In genomic region chr5:15774567-15774966, GRCm38 (mm10) we compare ENCODE assay signal across 17 mouse cellular contexts.
"Had no signal": no experiment of that assay in that cellular context is flagged by ENCODE, and none has a peak within 500 bp of the region (broad histone marks: within the 10 kb centered on the region; RNA-seq: fewer than 3 reads in every experiment).

No protein-coding gene starts in this region.

- H3K4me2 ChIP-seq: liver, embryonic 13.5 days; lung, embryonic 14.5 days; midbrain, embryonic 12.5 days; midbrain, embryonic 15.5 days; neural tube, embryonic 12.5 days; neural tube, embryonic 15.5 days had no signal

- H3K36me3 ChIP-seq: liver, embryonic 13.5 days; midbrain, embryonic 12.5 days; midbrain, embryonic 15.5 days; neural tube, embryonic 12.5 days; neural tube, embryonic 15.5 days had no signal

- H3K9ac ChIP-seq: liver, embryonic 13.5 days; lung, embryonic 14.5 days; midbrain, embryonic 12.5 days; midbrain, embryonic 15.5 days; neural tube, embryonic 12.5 days; neural tube, embryonic 15.5 days had no signal

- H3K4me1 ChIP-seq: liver, embryonic 13.5 days; midbrain, embryonic 12.5 days; midbrain, embryonic 15.5 days; neural tube, embryonic 12.5 days; neural tube, embryonic 15.5 days had no signal

- H3K9me3 ChIP-seq: liver, embryonic 13.5 days; midbrain, embryonic 12.5 days; midbrain, embryonic 15.5 days; neural tube, embryonic 12.5 days; neural tube, embryonic 15.5 days had no signal

- H3K4me3 ChIP-seq: left cerebral cortex, adult 2 months; liver, embryonic 13.5 days; midbrain, embryonic 12.5 days; midbrain, embryonic 15.5 days; neural tube, embryonic 12.5 days; neural tube, embryonic 15.5 days had no signal

- DNase-seq: kidney, postnatal 10 days; kidney, postnatal 36 days; layer of hippocampus, postnatal 36 days; liver, embryonic 13.5 days; lung, embryonic 14.5 days; right cerebral cortex, adult 18-20 months; right cerebral cortex, postnatal 14 days; right cerebral cortex, postnatal 4 days; thymus, adult 2 months; thymus, postnatal 25 days had no signal

- H3K27me3 ChIP-seq: liver, embryonic 13.5 days; midbrain, embryonic 12.5 days; midbrain, embryonic 15.5 days; neural tube, embryonic 12.5 days; neural tube, embryonic 15.5 days had no signal

- H3K27ac ChIP-seq: left cerebral cortex, adult 2 months; liver, embryonic 13.5 days; macrophage; midbrain, embryonic 12.5 days; midbrain, embryonic 15.5 days; neural tube, embryonic 12.5 days; neural tube, embryonic 15.5 days; stomach, postnatal 0 days had no signal
